Mouse (Mus musculus) limb, embryonic 14.5 days (tissue): ENCODE results near the gene Erg28. TPM values are rescaled to one million over a fixed set of nuclear protein-coding genes. Genes with fewer than 3 reads are reported as not detected.

Source experiments
- ATAC-seq: fragments of 200-750 bp; cut with Nextera tagmentation; 2 replicates; pipeline ENCODE4 v1.8.0; 2017; ENCODE audit warnings: low read depth, moderate number of reproducible peaks, moderate TSS enrichment; ENCODE audit not compliant: low FRiP score
- DNase-seq: peaks from one replicate; pipeline ENCODE4 v3.0.0-alpha.2; 2015; ENCODE audit warnings: low spot score
- H3K27ac ChIP-seq: fragments of 300-500 bp; sonication (generic); replicated peaks from 2 replicates; pipeline ENCODE4 v1.5.1; 2014; ENCODE audit warnings: low read depth, mild to moderate bottlenecking, low read length, moderate library complexity, mixed read lengths
- H3K27me3 ChIP-seq: fragments of 300-500 bp; sonication (generic); 2 replicates; pipeline ENCODE4 v1.6.1; 2014; ENCODE audit warnings: low read length, mixed read lengths; ENCODE audit not compliant: control insufficient read depth, insufficient read depth
- H3K36me3 ChIP-seq: fragments of 300-500 bp; sonication (generic); 2 replicates; pipeline ENCODE4 v1.6.1; 2014; ENCODE audit warnings: mild to moderate bottlenecking, low read length, moderate library complexity, mixed read lengths; ENCODE audit not compliant: control insufficient read depth, insufficient read depth
- H3K4me1 ChIP-seq: fragments of 300-500 bp; sonication (generic); 2 replicates; pipeline ENCODE4 v1.6.1; 2014; ENCODE audit warnings: antibody characterized with exemption, low read length, mixed read lengths; ENCODE audit not compliant: control insufficient read depth, insufficient read depth
- H3K4me2 ChIP-seq: fragments of 300-500 bp; sonication (generic); replicated peaks from 2 replicates; pipeline ENCODE4 v1.6.1; 2014; ENCODE audit warnings: low read depth, mild to moderate bottlenecking, low read length, moderate library complexity; ENCODE audit not compliant: severe bottlenecking
- H3K4me3 ChIP-seq: fragments of 300-500 bp; sonication (generic); replicated peaks from 2 replicates; pipeline ENCODE4 v1.5.1; 2014; ENCODE audit warnings: low read length
- H3K9ac ChIP-seq: fragments of 300-500 bp; sonication (generic); 2 replicates; pipeline ENCODE4 v1.6.1; 2014; ENCODE audit warnings: mild to moderate bottlenecking, low read depth, low read length, moderate library complexity; ENCODE audit not compliant: severe bottlenecking
- H3K9me3 ChIP-seq: fragments of 300-500 bp; sonication (generic); 2 replicates; pipeline ENCODE4 v1.6.1; 2016; ENCODE audit warnings: low read length; ENCODE audit not compliant: control insufficient read depth
- POLR2A ChIP-seq: fragments of 200-500 bp; IDR thresholded peaks from 2 replicates; pipeline ENCODE4 v1.8.0; 2012; ENCODE audit warnings: inconsistent platforms, mild to moderate bottlenecking, moderate library complexity, borderline replicate concordance; ENCODE audit not compliant: insufficient read depth, insufficient read length; ENCODE audit errors: extremely low read depth
- WGBS: fragments of 180-500 bp; shearing (Covaris S2); extraction: QIAGEN DNeasy Blood & Tissue Kit; methylation state at CpG from one replicate; pipeline ENCODE4 v1.1.7; 2014; 5-methylcytosine and 5-hydroxymethylcytosine counted together
- polyA plus RNA-seq, 2 experiments: library from polyadenylated mRNA; depleted of rRNA in 1 of 2; stranded (reverse) in 1 of 2; unstranded in 1 of 2; fragments of >200 nt; fragmentation: Nextera tagmentation in 1 of 2; extraction: Ambion mirVana in 1 of 2; gene quantifications; 2 replicates each; pipeline versions ENCODE4 v1.2.1 to v1.2.3; 2012 to 2014

Erg28 gene
- polyA plus RNA-seq (2012; rRNA removed) (86.7 and 92.7 TPM in 2 replicates), polyA plus RNA-seq (2014; fragmentation: Nextera tagmentation; extraction: Ambion mirVana) (110 and 120 TPM in 2 replicates)

DNA sequence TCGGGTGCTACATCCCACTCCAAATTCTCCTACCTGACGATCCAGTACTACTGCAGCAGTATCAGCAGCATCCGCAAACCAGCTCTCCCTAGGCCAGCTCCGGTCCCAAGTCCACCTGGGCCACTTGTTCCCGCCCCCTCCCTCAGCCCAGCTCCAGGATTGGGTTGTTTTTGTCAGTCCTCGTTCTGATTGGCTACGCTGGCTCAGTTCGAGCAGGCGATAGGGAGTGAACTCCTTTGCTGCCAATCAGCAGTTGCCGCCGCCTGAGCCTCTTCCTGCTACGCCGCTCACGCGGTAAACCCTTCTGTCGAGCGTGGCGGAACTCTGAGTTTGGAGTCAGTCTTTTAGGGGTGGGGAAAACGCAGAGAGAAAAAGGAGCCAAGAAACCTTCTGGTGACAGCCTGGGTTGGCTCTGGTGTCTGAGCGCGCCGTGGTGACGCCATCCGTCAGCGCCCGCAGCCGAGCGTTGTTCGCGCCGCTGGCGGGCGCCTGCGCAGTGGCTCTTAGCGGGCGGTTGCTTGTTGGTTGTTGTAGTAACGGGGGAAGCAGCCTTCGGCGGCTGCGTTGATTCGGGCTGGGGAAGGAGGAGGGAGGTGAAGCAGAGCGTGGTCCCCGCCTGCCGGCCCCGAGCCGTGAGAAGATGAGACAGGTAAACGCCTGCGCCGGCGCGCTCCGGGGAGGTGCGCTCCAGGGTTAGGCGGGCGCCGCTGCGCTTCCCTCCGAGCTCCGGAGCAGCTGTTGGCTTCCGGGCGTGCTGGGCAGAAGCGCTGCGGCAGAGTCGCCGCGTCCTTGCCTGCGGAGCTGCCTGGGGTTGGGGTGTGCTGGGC lies at the start of gene Erg28, which contains the start of gene Ttll5:
TSS of gene Erg28 (minus strand) at position 113 of the 827 bp plus-strand sequence.
TSS of gene Ttll5 (plus strand) at position 222 of the 827 bp plus-strand sequence.
- H3K4me2 ChIP-seq = peak within 1 kb of the TSS; percentile 89
- peak within 1 kb of the TSS; percentile 90 for H3K27ac ChIP-seq
- H3K4me3 ChIP-seq = peak within 1 kb of the TSS; percentile 67
- WGBS = under 1% methylated on average over 65 of the region's 67 CpGs
- H3K9me3 ChIP-seq = no peaks in the 10 kb centered on the region
- H3K36me3 ChIP-seq = peaks cover 33% of the 10 kb centered on the region
- peak; percentile 98 for ATAC-seq
- DNase-seq = peak; percentile 95
- H3K9ac ChIP-seq = peak within 1 kb of the TSS; percentile 74
- no peaks in the 10 kb centered on the region for H3K27me3 ChIP-seq
- peaks cover 8% of the 10 kb centered on the region; the same call in 1 of the 2 replicates for H3K4me1 ChIP-seq
- TF ChIP-seq POLR2A = no peak

DNA sequence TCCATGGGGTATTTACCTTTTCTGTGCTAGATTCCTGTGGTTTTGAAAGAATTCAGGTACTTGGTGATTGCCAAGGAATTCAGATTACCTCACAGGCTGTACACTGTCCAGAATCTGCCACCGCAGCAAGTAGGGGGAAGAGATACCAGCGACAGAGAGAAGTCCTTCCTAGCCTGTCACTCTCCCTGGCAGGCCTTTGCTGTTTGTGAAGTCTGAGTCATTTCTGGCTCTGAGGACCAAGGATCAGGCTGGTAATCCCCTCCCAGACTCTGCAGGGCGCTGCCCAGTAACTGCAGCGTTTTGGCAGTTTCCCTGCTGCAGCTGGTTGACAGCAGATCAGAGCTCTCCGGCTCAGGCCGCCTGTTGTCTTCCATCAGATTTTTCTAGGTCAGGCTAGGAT lies 45.1 kb upstream of the Erg28 start:
- TF ChIP-seq POLR2A = no peak
- no peaks in the 10 kb centered on the region for H3K36me3 ChIP-seq
- H3K4me1 ChIP-seq = peaks cover 13% of the 10 kb centered on the region
- peak; percentile 68 for ATAC-seq
- no peak overlapping the region for H3K9ac ChIP-seq
- H3K4me3 ChIP-seq = no peak overlapping the region
- peak; percentile 69 for DNase-seq
- H3K27me3 ChIP-seq = no peaks in the 10 kb centered on the region
- H3K27ac ChIP-seq = 0 out of 2 replicates have a peak overlapping the region, but pooled peaks have one; percentile 39
- 37% methylated on average over 6 of the region's 6 CpGs for WGBS
- no peaks in the 10 kb centered on the region for H3K9me3 ChIP-seq
- no peak overlapping the region for H3K4me2 ChIP-seq

DNA sequence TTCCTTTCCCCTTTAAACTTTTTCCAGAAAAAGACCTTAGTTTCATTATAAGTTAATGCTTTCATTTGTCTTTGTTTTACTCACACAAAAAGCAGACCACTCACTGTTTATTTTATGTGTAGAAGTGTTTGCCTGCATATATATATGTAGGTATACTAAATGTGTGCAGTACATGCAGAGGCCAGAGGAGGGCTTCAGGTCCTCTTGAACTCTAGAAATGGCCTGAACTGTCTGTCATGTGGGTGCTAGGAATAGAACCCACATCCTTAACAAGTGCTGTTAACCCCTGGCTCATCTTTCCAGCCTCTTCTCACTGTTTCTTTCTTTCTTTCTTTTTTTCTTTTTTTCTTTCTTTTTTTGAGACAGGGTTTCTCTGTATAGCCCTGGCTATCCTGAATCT lies 42.8 kb upstream of the Erg28 start:
- no peak overlapping the region for H3K27ac ChIP-seq
- H3K9me3 ChIP-seq = no peaks in the 10 kb centered on the region
- H3K27me3 ChIP-seq = no peaks in the 10 kb centered on the region
- 0 out of 2 replicates have a peak, but pooled peaks cover 3% of the 10 kb centered on the region for H3K36me3 ChIP-seq
- ATAC-seq = no peak
- H3K4me2 ChIP-seq = no peak overlapping the region
- DNase-seq = no peak
- H3K9ac ChIP-seq = no peak overlapping the region
- TF ChIP-seq POLR2A = no peak
- H3K4me1 ChIP-seq = peaks cover 22% of the 10 kb centered on the region
- H3K4me3 ChIP-seq = no peak overlapping the region

DNA sequence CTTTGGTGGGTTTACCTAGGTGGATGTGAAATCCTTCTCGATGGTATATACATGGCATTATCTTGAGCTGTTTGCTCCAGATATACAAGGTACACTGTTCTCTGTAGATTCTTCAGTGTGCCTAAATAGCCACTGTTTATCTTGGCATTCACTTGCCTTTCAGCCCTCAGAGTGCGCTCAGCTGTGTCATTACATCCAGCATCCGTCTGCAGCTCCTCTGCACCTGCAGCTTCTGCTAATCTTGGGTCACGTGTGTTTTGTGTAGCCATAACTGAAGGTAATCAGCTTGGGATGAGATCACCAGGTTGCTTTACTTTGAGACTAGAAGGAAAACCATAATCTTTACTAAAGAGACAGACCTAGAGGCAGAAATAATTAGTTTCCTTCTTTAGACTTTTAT lies 42.3 kb upstream of the Erg28 start:
- TF ChIP-seq POLR2A = no peak
- no peak for DNase-seq
- H3K4me3 ChIP-seq = no peak overlapping the region
- H3K4me1 ChIP-seq = peaks cover 23% of the 10 kb centered on the region
- WGBS = 75% methylated on average over 4 of the region's 4 CpGs
- no peak overlapping the region for H3K9ac ChIP-seq
- ATAC-seq = no peak
- H3K36me3 ChIP-seq = 0 out of 2 replicates have a peak, but pooled peaks cover 3% of the 10 kb centered on the region
- H3K4me2 ChIP-seq = no peak overlapping the region
- no peaks in the 10 kb centered on the region for H3K9me3 ChIP-seq
- H3K27ac ChIP-seq = no peak overlapping the region
- H3K27me3 ChIP-seq = no peaks in the 10 kb centered on the region

DNA sequence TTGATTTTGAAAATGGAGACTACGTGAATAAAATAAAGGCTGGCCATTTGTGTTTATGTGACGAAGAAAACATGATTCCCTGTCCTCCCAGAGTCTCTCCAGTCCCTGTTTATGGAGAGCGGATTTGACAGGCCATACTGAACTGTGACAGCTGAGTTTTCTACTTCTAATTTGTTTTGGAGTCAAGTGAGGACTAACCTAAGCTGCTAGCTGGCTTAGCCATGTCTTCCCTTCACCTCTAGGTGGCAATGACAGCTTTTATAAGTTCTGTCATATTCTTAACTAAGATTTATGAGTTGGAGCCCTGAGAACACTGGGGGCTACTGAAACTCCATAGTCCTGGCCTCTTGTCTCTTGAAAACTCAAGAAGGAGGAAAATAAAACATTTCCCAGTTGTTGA lies 41.2 kb upstream of the Erg28 start:
- WGBS = 62% methylated on average over 3 of the region's 3 CpGs
- Histone ChIP-seq H3K36me3 (0 out of 2 replicates have a peak, but pooled peaks cover 3% of the 10 kb centered on the region), H3K4me2 (no peak overlapping the region), H3K4me3 (no peak overlapping the region), H3K27ac (no peak overlapping the region), H3K4me1 (peaks cover 23% of the 10 kb centered on the region), H3K9ac (no peak overlapping the region), H3K9me3 (no peaks in the 10 kb centered on the region), H3K27me3 (no peaks in the 10 kb centered on the region)
- peak; percentile 61 for DNase-seq
- peak; percentile 69; the same call in 1 of the 2 replicates for ATAC-seq
- TF ChIP-seq POLR2A = no peak
